8 mouse cellular contexts compared by ENCODE assay signal in genomic region chr4:32982041-32982715, GRCm38 (mm10). TPM values are rescaled to one million over a fixed set of nuclear protein-coding genes. Genes with fewer than 3 reads are reported as not detected.
DNase-seq lines count a peak whose midpoint lies in the region; ATAC-seq and TF ChIP-seq lines count a peak whose summit lies in the region.

No protein-coding gene starts in this region.

- TF ChIP-seq CTCF in thymus, adult 2 months (IDR thresholded peaks at IDR 0.05; ENCODE audit: borderline replicate concordance, control insufficient read depth, extremely low read depth, insufficient read depth, low read length, poor library complexity) = no peak

- H3K9me3 ChIP-seq in heart, embryonic 10.5 days = no peaks in the 10 kb centered on the region
- no peaks in the 10 kb centered on the region for H3K9me3 ChIP-seq in kidney, embryonic 15.5 days (replicated peaks)
- H3K9me3 ChIP-seq in midbrain, embryonic 10.5 days (replicated peaks) = no peaks in the 10 kb centered on the region

- 2% methylated on average over 15 of the region's 15 CpGs for WGBS in heart, embryonic 10.5 days
- WGBS in kidney, embryonic 15.5 days = 2% methylated on average over 15 of the region's 15 CpGs
- WGBS in midbrain, embryonic 10.5 days = 1% methylated on average over 15 of the region's 15 CpGs
- 17% methylated on average over 15 of the region's 15 CpGs for WGBS in thymus, adult 2 months

- peaks cover 48% of the 10 kb centered on the region for H3K4me1 ChIP-seq in heart, embryonic 10.5 days
- H3K4me1 ChIP-seq in kidney, embryonic 15.5 days = peaks cover 26% of the 10 kb centered on the region
- peaks cover 50% of the 10 kb centered on the region for H3K4me1 ChIP-seq in midbrain, embryonic 10.5 days
- peaks cover 21% of the 10 kb centered on the region for H3K4me1 ChIP-seq in thymus, adult 2 months (replicated peaks; ENCODE audit: control insufficient read depth, insufficient read depth, low read length)

- ATAC-seq in cerebellum, adult (ENCODE audit: insufficient number of reproducible peaks, low FRiP score, low TSS enrichment) = no peak
- peak; percentile 27; the same call in 1 of the 2 replicates for ATAC-seq in kidney, embryonic 15.5 days (replicated peaks; ENCODE audit: low FRiP score)
- no peak for ATAC-seq in inflammation-experienced regulatory T-cells, adult 6 months

- peak overlapping the region; percentile 97 for H3K4me3 ChIP-seq in heart, embryonic 10.5 days
- H3K4me3 ChIP-seq in kidney, embryonic 15.5 days (replicated peaks) = peak overlapping the region; percentile 83
- peak overlapping the region; percentile 79 for H3K4me3 ChIP-seq in midbrain, embryonic 10.5 days
- no peak overlapping the region for H3K4me3 ChIP-seq in thymus, adult 2 months (ENCODE audit: control insufficient read depth, insufficient read depth, low read length)

- H3K36me3 ChIP-seq in heart, embryonic 10.5 days = no peaks in the 10 kb centered on the region
- no peaks in the 10 kb centered on the region for H3K36me3 ChIP-seq in kidney, embryonic 15.5 days
- no peaks in the 10 kb centered on the region for H3K36me3 ChIP-seq in midbrain, embryonic 10.5 days
- H3K36me3 ChIP-seq in thymus, adult 2 months (ENCODE audit: control insufficient read depth, insufficient read depth, low read length) = no peaks in the 10 kb centered on the region

- no peaks in the 10 kb centered on the region for H3K27me3 ChIP-seq in heart, embryonic 10.5 days (ENCODE audit: insufficient read depth, poor library complexity, severe bottlenecking)
- no peaks in the 10 kb centered on the region for H3K27me3 ChIP-seq in kidney, embryonic 15.5 days
- H3K27me3 ChIP-seq in midbrain, embryonic 10.5 days (ENCODE audit: low read depth, poor library complexity, severe bottlenecking) = peaks cover 13% of the 10 kb centered on the region; the same call in 1 of the 2 replicates
- no peaks in the 10 kb centered on the region for H3K27me3 ChIP-seq in thymus, adult 2 months (ENCODE audit: control insufficient read depth, insufficient read depth, low read length)

- H3K27ac ChIP-seq in heart, embryonic 10.5 days = peak overlapping the region; percentile 99
- H3K27ac ChIP-seq in kidney, embryonic 15.5 days = peak overlapping the region; percentile 89; the same call in 1 of the 2 replicates
- peak overlapping the region; percentile 100 for H3K27ac ChIP-seq in midbrain, embryonic 10.5 days (replicated peaks)
- H3K27ac ChIP-seq in thymus, adult 2 months (ENCODE audit: control insufficient read depth, insufficient read depth, low read length) = peak overlapping the region; percentile 42; the same call in 1 of the 2 replicates

- no peak for TF ChIP-seq POLR2A in thymus, adult 2 months (IDR thresholded peaks at IDR 0.05; ENCODE audit: control insufficient read depth, extremely low read depth, insufficient read depth, low read length, poor library complexity)

- H3K4me2 ChIP-seq in kidney, embryonic 15.5 days = peak overlapping the region; percentile 99

- peak; percentile 39 for DNase-seq in cerebellum, adult 11 months
- peak; percentile 27 to 38 for DNase-seq in cerebellum, postnatal 10 days
- DNase-seq in heart, embryonic 10.5 days (ENCODE audit: low spot score) = no peak
- DNase-seq in midbrain, embryonic 10.5 days (ENCODE audit: low spot score) = peak; percentile 51
- DNase-seq in thymus, adult 2 months = peak; percentile 35

- peak overlapping the region; percentile 78; the same call in 1 of the 2 replicates for H3K9ac ChIP-seq in kidney, embryonic 15.5 days

RNA-seq across cellular contexts. Expression of gene Rragd, which starts 0.7 kb away (rescaled TPM):
- polyA plus RNA-seq in heart, embryonic 10.5 days (2016; fragmentation: Nextera tagmentation; extraction: Ambion mirVana) = 39.2 and 56.0 TPM in 2 replicates
- 17.6 and 21.1 TPM in 2 replicates for polyA plus RNA-seq in kidney, embryonic 15.5 days (2015; fragmentation: Nextera tagmentation; extraction: Ambion mirVana)
- polyA plus RNA-seq in midbrain, embryonic 10.5 days (2016; fragmentation: Nextera tagmentation; extraction: Ambion mirVana) = 28.4 and 29.0 TPM in 2 replicates
- polyA plus RNA-seq in thymus, adult 2 months (2012; rRNA removed) = 6.8 and 9.7 TPM in 2 replicates
- 1 to 10 TPM in 2 of 3 experiments, under 1 TPM in 1; 0.62 to 5.4 (median 4.2) TPM for polyA plus RNA-seq in inflammation-experienced regulatory T-cells, adult 6 months (2017; shearing (Covaris generic))

RNA-seq across cellular contexts. Expression of gene Ankrd6, which starts 31.5 kb away (rescaled TPM):
- polyA plus RNA-seq in heart, embryonic 10.5 days (2016; fragmentation: Nextera tagmentation; extraction: Ambion mirVana) = 8.3 and 8.4 TPM in 2 replicates
- 12.1 and 13.1 TPM in 2 replicates for polyA plus RNA-seq in kidney, embryonic 15.5 days (2015; fragmentation: Nextera tagmentation; extraction: Ambion mirVana)
- 23.7 and 32.0 TPM in 2 replicates for polyA plus RNA-seq in midbrain, embryonic 10.5 days (2016; fragmentation: Nextera tagmentation; extraction: Ambion mirVana)
- polyA plus RNA-seq in thymus, adult 2 months (2012; rRNA removed) = 12.5 and 12.6 TPM in 2 replicates
- 1 to 10 TPM; 1.2 to 2.9 (median 2.7) TPM for polyA plus RNA-seq in inflammation-experienced regulatory T-cells, adult 6 months (2017; shearing (Covaris generic))

RNA-seq across cellular contexts. Expression of gene Ube2j1, which starts 49.0 kb away (rescaled TPM):
- 39.0 and 42.7 TPM in 2 replicates for polyA plus RNA-seq in heart, embryonic 10.5 days (2016; fragmentation: Nextera tagmentation; extraction: Ambion mirVana)
- polyA plus RNA-seq in kidney, embryonic 15.5 days (2015; fragmentation: Nextera tagmentation; extraction: Ambion mirVana) = 44.7 and 48.9 TPM in 2 replicates
- polyA plus RNA-seq in midbrain, embryonic 10.5 days (2016; fragmentation: Nextera tagmentation; extraction: Ambion mirVana) = 46.5 and 49.5 TPM in 2 replicates
- polyA plus RNA-seq in thymus, adult 2 months (2012; rRNA removed) = 28.7 and 30.1 TPM in 2 replicates
- 10 to 100 TPM; 33.3 to 58.4 (median 41.7) TPM for polyA plus RNA-seq in inflammation-experienced regulatory T-cells, adult 6 months (2017; shearing (Covaris generic))

Comparison
In these comparisons a context has a peak if more than half of its experiments do, and no peak if none do; other contexts are left out.
1. H3K27ac ChIP-seq: peak in every context shown above with its lines; median percentile 100 in midbrain, embryonic 10.5 days; 99 in heart, embryonic 10.5 days; 89 in kidney, embryonic 15.5 days; 42 in thymus, adult 2 months.